Mouse (Mus musculus): ENCODE measurements around the gene Cd2bp2. TPM values are rescaled to one million over a fixed set of nuclear protein-coding genes. Genes with fewer than 3 reads are reported as not detected.

Cd2bp2 gene
- polyA plus RNA-seq, 1 experiment from 2014 or later: 77.0 TPM

GRCm38 (mm10) chr7:127146267-127146603, 49.6 kb downstream of the Cd2bp2 start:
- no peak overlapping the region for H3K27ac ChIP-seq (replicated peaks; ENCODE audit: low read depth, low read length)

GRCm38 (mm10) chr7:127145387-127146266, 50.2 kb downstream of the Cd2bp2 start:
- H3K36me3 ChIP-seq (ENCODE audit: control insufficient read depth, insufficient read depth, low read length): no peaks in the 10 kb centered on the region
- no peak overlapping the region for H3K27ac ChIP-seq (replicated peaks; ENCODE audit: low read depth, low read length)
- H3K4me1 ChIP-seq (ENCODE audit: control insufficient read depth, insufficient read depth, low read length): no peaks in the 10 kb centered on the region
- no peak overlapping the region for H3K4me2 ChIP-seq (ENCODE audit: low read depth, severe bottlenecking)
- H3K27me3 ChIP-seq (ENCODE audit: control insufficient read depth, insufficient read depth, low read length): no peaks in the 10 kb centered on the region
- H3K4me3 ChIP-seq (ENCODE audit: low read depth, low read length): no peak overlapping the region
- ATAC-seq (ENCODE audit: insufficient number of reproducible peaks, low FRiP score, low TSS enrichment, low read depth) (no peak), DNase-seq (ENCODE audit: low spot score) (no peak)
- H3K9ac ChIP-seq (ENCODE audit: low read length): no peak overlapping the region
- 58% methylated on average over 9 of the region's 9 CpGs for WGBS
- H3K9me3 ChIP-seq (ENCODE audit: control insufficient read depth, low read length): no peaks in the 10 kb centered on the region

More at GRCm38 (mm10) chr7:127146267-127146603, 49.6 kb downstream of the Cd2bp2 start:
- Histone ChIP-seq H3K9me3 (ENCODE audit: control insufficient read depth, low read length) (no peaks in the 10 kb centered on the region), H3K36me3 (ENCODE audit: control insufficient read depth, insufficient read depth, low read length) (no peaks in the 10 kb centered on the region), H3K4me1 (ENCODE audit: control insufficient read depth, insufficient read depth, low read length) (no peaks in the 10 kb centered on the region), H3K4me2 (ENCODE audit: low read depth, severe bottlenecking) (no peak overlapping the region), H3K9ac (ENCODE audit: low read length) (no peak overlapping the region), H3K27me3 (ENCODE audit: control insufficient read depth, insufficient read depth, low read length) (no peaks in the 10 kb centered on the region), H3K4me3 (ENCODE audit: low read depth, low read length) (no peak overlapping the region)
- WGBS: 76% methylated on average over 2 of the region's 2 CpGs
- ATAC-seq (ENCODE audit: insufficient number of reproducible peaks, low FRiP score, low TSS enrichment, low read depth) (no peak), DNase-seq (ENCODE audit: low spot score) (no peak)

GRCm38 (mm10) chr7:127144412-127144811, 51.4 kb downstream of the Cd2bp2 start:
- Histone ChIP-seq H3K27me3 (ENCODE audit: control insufficient read depth, insufficient read depth, low read length) (no peaks in the 10 kb centered on the region), H3K27ac (replicated peaks; ENCODE audit: low read depth, low read length) (no peak overlapping the region), H3K9me3 (ENCODE audit: control insufficient read depth, low read length) (no peaks in the 10 kb centered on the region), H3K4me2 (ENCODE audit: low read depth, severe bottlenecking) (no peak overlapping the region), H3K36me3 (ENCODE audit: control insufficient read depth, insufficient read depth, low read length) (no peaks in the 10 kb centered on the region), H3K4me3 (ENCODE audit: low read depth, low read length) (no peak overlapping the region), H3K9ac (ENCODE audit: low read length) (no peak overlapping the region), H3K4me1 (ENCODE audit: control insufficient read depth, insufficient read depth, low read length) (no peaks in the 10 kb centered on the region)
- DNase-seq (ENCODE audit: low spot score) (no peak), ATAC-seq (ENCODE audit: insufficient number of reproducible peaks, low FRiP score, low TSS enrichment, low read depth) (no peak)
- WGBS: 92% methylated on average over 7 of the region's 7 CpGs

GRCm38 (mm10) chr7:127142666-127143065, 53.2 kb downstream of the Cd2bp2 start:
- Histone ChIP-seq H3K4me1 (ENCODE audit: control insufficient read depth, insufficient read depth, low read length) (no peaks in the 10 kb centered on the region), H3K9me3 (ENCODE audit: control insufficient read depth, low read length) (no peaks in the 10 kb centered on the region), H3K27me3 (ENCODE audit: control insufficient read depth, insufficient read depth, low read length) (no peaks in the 10 kb centered on the region), H3K36me3 (ENCODE audit: control insufficient read depth, insufficient read depth, low read length) (no peaks in the 10 kb centered on the region), H3K27ac (replicated peaks; ENCODE audit: low read depth, low read length) (no peak overlapping the region), H3K4me2 (ENCODE audit: low read depth, severe bottlenecking) (no peak overlapping the region), H3K9ac (ENCODE audit: low read length) (no peak overlapping the region), H3K4me3 (ENCODE audit: low read depth, low read length) (no peak overlapping the region)
- ATAC-seq (ENCODE audit: insufficient number of reproducible peaks, low FRiP score, low TSS enrichment, low read depth): no peak
- 89% methylated on average over 4 of the region's 4 CpGs for WGBS
- no peak for DNase-seq (ENCODE audit: low spot score)

GRCm38 (mm10) chr7:127142214-127142613, 53.6 kb downstream of the Cd2bp2 start:
- Histone ChIP-seq H3K27ac (replicated peaks; ENCODE audit: low read depth, low read length) (no peak overlapping the region), H3K9me3 (ENCODE audit: control insufficient read depth, low read length) (no peaks in the 10 kb centered on the region), H3K27me3 (ENCODE audit: control insufficient read depth, insufficient read depth, low read length) (no peaks in the 10 kb centered on the region), H3K9ac (ENCODE audit: low read length) (no peak overlapping the region), H3K4me3 (ENCODE audit: low read depth, low read length) (no peak overlapping the region), H3K4me1 (ENCODE audit: control insufficient read depth, insufficient read depth, low read length) (no peaks in the 10 kb centered on the region), H3K4me2 (ENCODE audit: low read depth, severe bottlenecking) (no peak overlapping the region), H3K36me3 (ENCODE audit: control insufficient read depth, insufficient read depth, low read length) (no peaks in the 10 kb centered on the region)
- ATAC-seq (ENCODE audit: insufficient number of reproducible peaks, low FRiP score, low TSS enrichment, low read depth): no peak
- WGBS: 38% methylated on average over 2 of the region's 2 CpGs
- DNase-seq (ENCODE audit: low spot score): no peak

Other genes starting within 250 kb of the Cd2bp2 start
- 0.32 TPM in 1 of 2 replicates, not detected in the other for gene Asphd1, start 246.5 kb downstream of the Cd2bp2 start, polyA plus RNA-seq (2014; fragmentation: Nextera tagmentation; extraction: Ambion mirVana)
- gene Sez6l2, start 245.5 kb downstream of the Cd2bp2 start, polyA plus RNA-seq (2014; fragmentation: Nextera tagmentation; extraction: Ambion mirVana): 0.16 and 0.26 TPM in 2 replicates
- 63.7 and 68.7 TPM in 2 replicates for gene Cdipt, start 220.1 kb downstream of the Cd2bp2 start, polyA plus RNA-seq (2014; fragmentation: Nextera tagmentation; extraction: Ambion mirVana)
- 1.2 and 1.5 TPM in 2 replicates for gene Cdiptos, start 220.0 kb downstream of the Cd2bp2 start, polyA plus RNA-seq (2014; fragmentation: Nextera tagmentation; extraction: Ambion mirVana)
- gene Mvp, start 181.4 kb downstream of the Cd2bp2 start, polyA plus RNA-seq (2014; fragmentation: Nextera tagmentation; extraction: Ambion mirVana): 2.3 and 3.0 TPM in 2 replicates
- not detected in 2 replicates for gene Pagr1b, start 179.6 kb downstream of the Cd2bp2 start, polyA plus RNA-seq (2014; fragmentation: Nextera tagmentation; extraction: Ambion mirVana)
- 59.5 and 88.7 TPM in 2 replicates for gene Pagr1a, start 178.7 kb downstream of the Cd2bp2 start, polyA plus RNA-seq (2014; fragmentation: Nextera tagmentation; extraction: Ambion mirVana)
- 26.2 and 66.8 TPM in 2 replicates for gene Gm42742, start 175.0 kb downstream of the Cd2bp2 start, polyA plus RNA-seq (2014; fragmentation: Nextera tagmentation; extraction: Ambion mirVana)
- 7.7 and 9.2 TPM in 2 replicates for gene Prrt2, start 174.8 kb downstream of the Cd2bp2 start, polyA plus RNA-seq (2014; fragmentation: Nextera tagmentation; extraction: Ambion mirVana)
- 84.8 TPM in 2 replicates for gene Maz, start 169.0 kb downstream of the Cd2bp2 start, polyA plus RNA-seq (2014; fragmentation: Nextera tagmentation; extraction: Ambion mirVana)
- 196 and 199 TPM in 2 replicates for gene Kif22, start 153.6 kb downstream of the Cd2bp2 start, polyA plus RNA-seq (2014; fragmentation: Nextera tagmentation; extraction: Ambion mirVana)
- gene Zg16, start 108.7 kb downstream of the Cd2bp2 start, polyA plus RNA-seq (2014; fragmentation: Nextera tagmentation; extraction: Ambion mirVana): not detected in 2 replicates
- 1.7 TPM in 2 replicates for gene AI467606, start 104.7 kb downstream of the Cd2bp2 start, polyA plus RNA-seq (2014; fragmentation: Nextera tagmentation; extraction: Ambion mirVana)
- gene Qprt, start 73.8 kb downstream of the Cd2bp2 start, polyA plus RNA-seq (2014; fragmentation: Nextera tagmentation; extraction: Ambion mirVana): 1.3 and 1.6 TPM in 2 replicates
- gene Spn, start 58.2 kb downstream of the Cd2bp2 start, polyA plus RNA-seq (2014; fragmentation: Nextera tagmentation; extraction: Ambion mirVana): 0.05 and 0.20 TPM in 2 replicates
- 24.8 and 30.6 TPM in 2 replicates for gene Tbc1d10b, start 12.4 kb upstream of the Cd2bp2 start, polyA plus RNA-seq (2014; fragmentation: Nextera tagmentation; extraction: Ambion mirVana)
- 33.6 and 33.7 TPM in 2 replicates for gene Mylpf, start 12.8 kb upstream of the Cd2bp2 start, polyA plus RNA-seq (2014; fragmentation: Nextera tagmentation; extraction: Ambion mirVana)
- 24.2 and 29.1 TPM in 2 replicates for gene Zfp553, start 37.0 kb upstream of the Cd2bp2 start, polyA plus RNA-seq (2014; fragmentation: Nextera tagmentation; extraction: Ambion mirVana)
- 23.1 and 29.3 TPM in 2 replicates for gene Sept1, start 37.1 kb upstream of the Cd2bp2 start, polyA plus RNA-seq (2014; fragmentation: Nextera tagmentation; extraction: Ambion mirVana)
- 65.6 and 69.0 TPM in 2 replicates for gene Zfp771, start 48.2 kb upstream of the Cd2bp2 start, polyA plus RNA-seq (2014; fragmentation: Nextera tagmentation; extraction: Ambion mirVana)
- gene Dctpp1, start 64.7 kb upstream of the Cd2bp2 start, polyA plus RNA-seq (2014; fragmentation: Nextera tagmentation; extraction: Ambion mirVana): 290 and 292 TPM in 2 replicates
- 94.5 and 104 TPM in 2 replicates for gene Sephs2, start 78.0 kb upstream of the Cd2bp2 start, polyA plus RNA-seq (2014; fragmentation: Nextera tagmentation; extraction: Ambion mirVana)
- 0.18 and 0.44 TPM in 2 replicates for gene Itgal, start 100.2 kb upstream of the Cd2bp2 start, polyA plus RNA-seq (2014; fragmentation: Nextera tagmentation; extraction: Ambion mirVana)
- gene Zfp768, start 149.5 kb upstream of the Cd2bp2 start, polyA plus RNA-seq (2014; fragmentation: Nextera tagmentation; extraction: Ambion mirVana): 6.0 TPM in 2 replicates
- 8.6 and 9.2 TPM in 2 replicates for gene Zfp747, start 180.0 kb upstream of the Cd2bp2 start, polyA plus RNA-seq (2014; fragmentation: Nextera tagmentation; extraction: Ambion mirVana)
- gene 9130019O22Rik, start 191.1 kb upstream of the Cd2bp2 start, polyA plus RNA-seq (2014; fragmentation: Nextera tagmentation; extraction: Ambion mirVana): 6.3 and 6.8 TPM in 2 replicates
- gene E430018J23Rik, start 197.6 kb upstream of the Cd2bp2 start, polyA plus RNA-seq (2014; fragmentation: Nextera tagmentation; extraction: Ambion mirVana): 7.4 and 9.0 TPM in 2 replicates
- 7.5 and 7.7 TPM in 2 replicates for gene Zfp764, start 210.8 kb upstream of the Cd2bp2 start, polyA plus RNA-seq (2014; fragmentation: Nextera tagmentation; extraction: Ambion mirVana)
- 33.7 and 37.7 TPM in 2 replicates for gene Zfp688, start 226.0 kb upstream of the Cd2bp2 start, polyA plus RNA-seq (2014; fragmentation: Nextera tagmentation; extraction: Ambion mirVana)

Data from limb, embryonic 11.5 days (tissue).